Mouse (Mus musculus) layer of hippocampus, adult 9-11 months (tissue): ENCODE data around the gene Smarcc1.

Experiments
- DNase-seq: peaks from one replicate; pipeline ENCODE4 v3.0.0; 2022

Smarcc1 gene

DNA sequence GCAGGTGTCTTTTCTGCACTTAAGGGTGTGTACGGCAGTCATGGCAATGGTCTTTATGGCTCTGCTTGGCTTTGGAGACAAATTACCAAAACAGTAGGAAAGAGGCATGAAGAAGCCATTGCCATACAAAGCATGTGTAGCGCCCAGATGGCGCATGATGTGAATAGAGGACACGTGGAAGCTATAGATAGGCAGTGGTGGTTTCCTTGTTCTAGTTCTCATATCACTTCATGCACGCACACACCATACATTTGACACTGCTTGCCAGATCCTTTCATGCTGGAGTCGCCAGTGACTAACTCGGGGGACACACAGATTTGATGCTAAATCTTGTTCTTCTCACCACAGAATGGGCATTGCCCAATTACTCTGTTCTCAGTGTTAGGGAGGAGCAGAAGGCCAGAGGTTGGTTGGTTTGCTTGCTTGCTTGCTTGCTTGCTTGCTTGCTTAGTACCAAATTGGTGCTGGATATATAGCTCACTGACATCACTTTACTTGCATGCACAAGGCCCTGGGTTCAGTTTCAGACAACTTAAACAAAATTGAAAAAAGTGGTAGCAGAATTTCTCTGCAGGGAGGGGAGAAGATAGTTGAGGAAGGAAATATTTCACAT, 125.8 kb downstream of the Smarcc1 start, which contains the start of gene Cspg5:
Gene Cspg5 (plus strand): TSS at position 563 of the 613 bp plus-strand sequence.
- no peak for DNase-seq

DNA sequence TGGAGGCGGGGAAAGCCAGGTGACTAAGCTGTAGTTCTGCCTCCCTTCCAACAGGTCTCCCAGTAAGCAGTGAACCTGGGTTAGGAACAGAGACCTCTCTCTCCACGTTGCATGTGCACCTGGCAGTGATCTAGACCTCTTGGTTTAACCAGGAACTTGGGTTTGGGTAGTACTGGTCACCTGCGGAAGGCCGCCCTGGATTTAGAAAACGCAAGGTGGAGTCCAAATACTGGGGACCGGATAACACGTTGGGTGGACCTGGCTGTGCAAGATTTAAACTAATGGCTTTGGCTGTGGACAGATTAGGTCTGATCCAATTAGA, 127.0 kb downstream of the Smarcc1 start:
- DNase-seq: no peak

DNA sequence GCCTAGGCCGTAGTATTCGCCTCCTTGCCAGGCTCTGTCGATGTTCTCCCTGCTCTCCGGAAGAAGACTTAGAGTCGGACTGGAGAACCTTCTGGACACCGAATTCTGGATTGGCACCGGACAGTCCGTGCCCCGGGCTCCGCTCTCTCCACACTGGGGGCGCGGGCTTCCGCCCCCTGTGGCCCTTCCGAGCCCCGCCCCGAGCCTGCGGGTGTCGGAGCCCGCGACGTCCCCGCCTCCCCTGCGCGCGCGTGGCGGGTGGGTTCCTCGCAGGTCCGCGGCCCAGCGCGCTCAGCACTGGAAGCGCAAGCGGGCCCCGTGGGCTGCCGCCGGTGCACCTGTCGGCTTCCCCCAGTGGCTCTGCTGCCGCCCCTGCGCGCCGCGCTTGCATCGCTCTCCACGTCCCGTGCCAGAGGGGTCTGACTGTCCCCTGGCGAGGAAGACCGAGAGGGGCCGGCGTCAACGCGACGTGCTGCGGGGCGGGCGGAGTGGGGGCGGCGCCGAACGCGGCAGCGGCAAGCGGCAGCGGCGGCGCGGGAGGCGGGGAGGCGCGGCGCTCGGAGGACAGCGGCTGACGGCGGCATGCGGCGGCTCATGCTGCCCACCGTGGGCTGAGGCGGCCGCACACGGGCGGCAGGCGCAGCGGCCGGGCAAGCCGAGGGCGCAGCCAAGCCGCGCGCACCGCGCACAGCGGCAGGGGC, 127.5 kb downstream of the Smarcc1 start:
- peak; percentile 58 for DNase-seq

DNA sequence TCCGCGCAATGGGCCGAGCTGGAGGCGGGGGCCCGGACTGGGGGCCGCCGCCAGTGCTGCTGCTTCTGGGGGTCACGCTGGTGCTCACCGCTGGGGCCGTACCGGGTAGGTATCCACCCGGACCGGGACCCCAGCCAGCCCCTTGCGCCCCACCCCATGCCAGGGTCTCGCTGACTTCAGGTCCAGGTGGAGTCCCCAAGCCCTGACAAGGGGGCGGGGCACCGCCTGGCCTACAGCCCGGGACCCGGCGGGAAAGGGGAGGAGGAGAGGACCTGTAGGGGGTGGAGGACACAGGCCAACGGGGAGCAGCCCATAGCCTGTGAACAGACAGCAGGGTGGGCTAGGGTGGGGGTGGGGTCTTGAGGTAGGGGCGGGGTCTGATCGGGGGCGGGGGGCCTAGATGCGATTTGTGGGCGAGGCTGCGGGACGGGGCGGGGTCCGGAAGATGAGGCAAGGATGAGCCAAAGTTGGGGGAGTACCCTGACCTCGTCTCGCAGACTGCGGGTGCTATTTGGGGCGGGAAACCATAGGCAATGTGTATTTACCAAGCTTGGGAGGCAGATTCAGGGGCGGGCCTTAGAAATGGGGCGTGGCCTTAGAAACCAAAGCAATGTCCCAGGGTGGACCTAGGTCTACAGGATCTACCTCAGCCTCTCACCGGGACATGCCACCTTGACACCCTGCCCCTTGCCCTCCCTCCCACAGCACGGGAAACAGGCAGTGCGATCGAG, 128.2 kb downstream of the Smarcc1 start:
- DNase-seq: peak; percentile 69

DNA sequence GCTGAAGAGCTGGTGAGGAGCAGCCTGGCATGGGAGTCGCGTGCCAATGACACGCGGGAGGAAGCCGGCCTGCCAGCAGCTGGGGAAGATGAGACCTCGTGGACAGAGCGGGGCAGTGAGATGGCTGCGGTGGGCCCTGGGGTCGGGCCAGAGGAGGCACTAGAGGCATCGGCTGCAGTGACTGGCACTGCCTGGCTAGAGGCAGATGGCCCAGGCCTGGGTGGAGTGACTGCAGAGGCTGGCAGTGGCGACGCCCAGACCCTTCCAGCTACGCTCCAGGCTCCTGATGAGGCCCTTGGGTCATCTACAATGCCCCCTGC, 128.8 kb downstream of the Smarcc1 start:
- DNase-seq: no peak

DNA sequence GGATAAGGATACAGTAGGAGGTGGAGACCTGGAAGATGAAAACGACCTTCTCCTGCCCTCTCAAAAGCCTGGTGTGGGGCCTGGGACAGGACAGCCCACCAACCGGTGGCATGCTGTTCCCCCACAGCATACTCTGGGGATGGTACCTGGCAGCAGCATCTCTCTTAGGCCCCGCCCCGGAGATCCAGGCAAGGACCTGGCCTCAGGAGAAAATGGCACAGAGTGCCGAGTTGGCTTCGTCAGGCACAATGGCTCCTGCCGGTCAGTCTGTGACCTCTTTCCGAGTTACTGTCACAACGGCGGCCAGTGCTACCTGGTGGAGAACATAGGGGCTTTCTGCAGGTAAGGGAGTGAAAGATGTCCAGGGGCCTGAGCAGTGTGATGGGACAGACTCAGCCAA, 129.5 kb downstream of the Smarcc1 start:
- no peak for DNase-seq

DNA sequence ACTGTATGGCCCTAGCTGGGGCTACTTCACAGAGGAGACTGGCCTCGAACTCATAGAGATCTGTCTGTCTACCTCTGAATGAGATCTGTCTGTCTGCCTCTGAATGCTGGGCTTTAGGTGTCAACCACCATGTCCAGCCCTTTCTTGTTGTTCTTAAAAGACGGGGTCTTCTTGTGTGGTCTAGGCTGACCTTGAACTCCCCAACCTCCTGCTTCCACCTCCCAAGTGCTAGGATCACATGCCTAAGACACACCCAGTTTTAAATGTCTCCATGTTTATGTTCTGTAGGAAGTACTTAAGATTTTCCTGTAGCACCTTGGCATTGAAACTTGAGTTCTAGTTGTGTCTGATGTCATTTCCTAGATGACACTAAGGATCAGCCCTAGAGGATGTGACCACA, 131.4 kb downstream of the Smarcc1 start:
- DNase-seq: no peak

DNA sequence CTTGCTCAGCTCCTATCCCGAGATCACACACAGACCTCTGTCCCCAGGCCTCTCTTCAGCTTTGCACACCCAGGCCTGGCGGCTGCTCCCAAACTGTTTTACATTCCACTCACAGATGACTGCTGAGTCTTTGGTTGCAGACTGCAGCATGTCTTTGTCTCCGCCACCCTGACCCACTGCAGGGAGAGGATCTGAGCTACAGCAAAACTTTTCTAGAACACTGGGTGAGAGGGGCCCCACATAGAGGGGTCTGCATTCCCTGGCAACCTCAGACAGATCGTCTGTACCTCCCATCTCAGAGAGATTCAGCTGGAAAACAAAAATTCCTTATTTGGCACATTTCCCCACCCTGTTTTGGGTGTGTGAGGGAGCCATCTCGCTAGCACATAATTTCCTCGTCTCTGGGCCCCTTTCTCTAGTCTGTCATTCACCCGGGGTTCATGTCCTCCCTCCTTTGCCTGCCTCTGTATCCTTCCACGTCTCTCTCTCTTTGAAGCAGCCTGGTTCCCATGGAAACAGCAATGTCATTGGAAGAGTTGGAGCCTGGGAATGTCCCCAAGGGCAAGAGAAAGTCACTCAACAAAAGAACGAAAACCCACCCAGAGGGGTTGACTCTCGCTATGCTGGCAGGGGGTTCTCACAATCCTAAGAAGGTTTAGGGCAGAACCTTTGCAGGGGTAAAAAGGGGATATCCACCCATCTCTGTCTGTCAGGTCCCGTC, 132.5 kb downstream of the Smarcc1 start:
- peak; percentile 60 for DNase-seq

DNA sequence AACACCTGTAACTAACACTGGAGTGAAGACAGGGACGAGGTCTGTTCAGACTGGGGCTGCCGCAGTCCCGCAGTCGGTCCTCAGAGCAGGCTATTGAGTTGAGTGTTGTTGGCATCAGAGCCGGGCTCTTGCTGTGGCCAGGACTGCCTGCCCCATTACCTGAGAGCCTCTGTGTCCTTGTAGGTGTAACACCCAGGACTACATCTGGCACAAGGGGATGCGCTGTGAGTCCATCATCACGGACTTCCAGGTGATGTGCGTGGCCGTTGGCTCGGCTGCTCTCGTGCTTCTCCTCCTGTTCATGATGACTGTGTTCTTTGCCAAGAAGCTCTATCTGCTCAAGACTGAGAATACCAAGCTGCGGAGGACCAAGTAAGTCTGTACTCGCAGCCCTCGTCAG, 133.3 kb downstream of the Smarcc1 start:
- no peak for DNase-seq

DNA sequence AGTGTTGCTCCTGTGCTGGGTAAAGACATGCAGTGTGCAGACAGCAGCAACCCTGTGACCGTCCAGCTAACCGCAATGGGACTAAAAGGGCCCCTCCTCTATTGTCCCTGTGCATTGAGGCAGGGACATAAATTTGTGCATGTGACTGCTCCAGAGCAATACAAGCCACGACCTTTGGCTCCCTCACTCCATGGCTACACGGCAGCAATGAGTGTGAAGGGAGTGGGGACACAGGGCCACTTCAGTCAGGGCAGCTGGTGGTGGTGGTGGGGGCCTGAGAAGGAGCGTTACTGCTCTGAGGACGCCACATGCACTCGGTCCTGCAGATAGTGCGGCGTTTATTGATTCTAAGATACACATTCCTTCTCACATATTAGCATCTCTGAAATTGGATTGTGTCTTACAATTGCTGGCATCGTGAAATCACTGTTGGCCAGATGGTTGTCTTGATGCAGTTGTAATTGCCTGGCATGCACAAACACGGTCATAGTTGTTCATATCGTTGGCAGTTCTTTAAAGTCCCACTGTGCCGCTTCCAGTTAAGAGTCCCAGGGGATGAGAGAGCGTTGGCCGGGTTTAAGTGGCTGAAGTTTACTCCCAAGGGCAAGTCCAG, 138.0 kb downstream of the Smarcc1 start:
- peak; percentile 36 for DNase-seq

DNA sequence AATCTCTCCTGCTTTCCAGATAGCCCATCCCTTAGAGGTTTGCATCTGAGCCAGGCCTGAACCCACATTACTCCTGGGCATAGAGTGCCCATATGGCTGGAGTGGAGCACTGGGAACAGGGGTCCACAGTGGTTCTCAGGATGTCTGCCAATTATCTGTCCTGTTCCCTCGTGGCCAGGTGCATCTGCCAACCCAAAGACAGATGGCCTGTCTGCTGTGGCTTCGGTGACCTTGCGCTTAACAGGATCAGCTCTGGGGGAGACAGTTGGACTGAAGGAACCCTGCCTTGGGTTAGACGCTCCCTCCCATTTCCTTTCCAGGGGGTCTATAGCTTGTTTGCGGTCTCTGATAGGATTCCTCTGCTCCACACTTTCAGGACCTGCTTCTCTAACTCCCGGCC, 141.1 kb downstream of the Smarcc1 start:
- no peak for DNase-seq

DNA sequence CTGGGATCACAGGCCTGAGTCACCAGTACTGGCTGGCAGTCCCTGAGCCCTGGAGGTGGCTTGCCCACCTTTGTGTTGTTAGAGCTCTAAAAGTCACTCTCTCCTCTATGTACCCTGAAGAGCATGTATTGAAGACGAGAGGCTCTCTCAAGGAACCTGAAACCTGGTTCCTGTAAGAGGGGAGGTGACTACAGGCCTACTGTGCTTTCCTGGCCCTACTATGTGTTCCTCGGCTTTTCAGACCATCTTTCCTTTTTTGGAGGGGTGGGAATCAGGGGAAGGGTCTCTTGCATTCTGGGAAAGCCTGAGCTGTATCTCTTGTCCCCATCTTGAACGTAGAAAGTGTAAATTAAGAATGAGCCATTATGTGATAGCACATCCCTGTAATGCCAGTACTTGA, 141.6 kb downstream of the Smarcc1 start:
- no peak for DNase-seq

DNA sequence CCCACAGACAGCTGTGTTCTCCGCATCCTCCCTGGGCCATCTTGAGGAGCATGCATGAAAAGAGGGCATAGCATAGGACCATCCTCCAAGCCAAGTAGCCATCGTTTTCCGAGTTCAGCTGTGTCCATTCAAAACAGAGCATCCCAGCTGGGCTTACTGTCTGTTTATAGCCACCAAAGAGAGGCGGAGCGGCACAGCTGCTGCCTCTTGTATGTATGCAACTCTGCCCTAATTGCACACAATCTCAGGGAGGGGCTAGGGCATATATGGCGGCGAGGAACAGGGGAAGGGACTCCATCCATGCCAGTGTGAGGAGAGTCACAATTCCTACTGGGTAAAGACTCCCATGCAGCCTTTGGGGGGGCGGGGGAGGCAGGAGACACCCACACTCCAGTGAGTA, 145.7 kb downstream of the Smarcc1 start:
- DNase-seq: no peak

DNA sequence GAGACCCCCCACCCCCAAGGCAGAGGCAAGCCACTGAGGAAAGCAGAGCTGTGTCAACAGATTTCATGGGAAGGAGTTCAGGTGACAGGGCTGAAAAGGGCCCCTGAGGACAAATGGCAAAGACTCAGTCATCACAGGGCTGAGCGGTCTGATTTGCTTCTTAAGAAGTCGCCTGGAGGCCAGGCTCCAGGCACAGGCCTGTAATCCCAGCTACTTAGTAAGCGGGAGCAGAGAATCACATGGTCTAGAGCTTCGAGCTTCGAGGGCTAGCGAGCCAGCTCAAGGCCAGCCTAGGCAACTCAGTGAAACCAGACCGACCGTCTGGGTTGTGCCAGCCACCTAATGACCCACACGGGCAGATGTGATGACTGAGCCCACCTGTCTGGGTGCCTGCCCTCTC, 147.5 kb downstream of the Smarcc1 start:
- no peak for DNase-seq

DNA sequence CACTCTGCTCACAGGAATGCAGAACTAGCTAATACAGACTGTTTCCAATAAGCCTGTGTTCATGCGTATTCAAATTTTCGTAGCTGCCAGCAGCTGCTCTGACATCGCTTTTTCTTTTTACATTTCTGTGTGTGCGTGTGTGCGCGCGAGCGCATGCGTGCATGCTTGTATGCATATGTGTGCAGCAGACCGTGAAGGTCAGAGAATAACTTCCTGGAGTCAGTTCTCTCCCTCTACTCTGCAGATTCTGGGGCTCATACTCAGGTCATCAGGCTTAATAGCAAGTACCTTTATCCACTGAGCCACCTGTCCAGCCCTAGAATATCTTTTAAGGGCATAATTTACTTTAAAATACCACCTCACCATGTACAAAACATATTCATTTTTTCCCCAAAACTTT, 150.9 kb downstream of the Smarcc1 start:
- no peak for DNase-seq

DNA sequence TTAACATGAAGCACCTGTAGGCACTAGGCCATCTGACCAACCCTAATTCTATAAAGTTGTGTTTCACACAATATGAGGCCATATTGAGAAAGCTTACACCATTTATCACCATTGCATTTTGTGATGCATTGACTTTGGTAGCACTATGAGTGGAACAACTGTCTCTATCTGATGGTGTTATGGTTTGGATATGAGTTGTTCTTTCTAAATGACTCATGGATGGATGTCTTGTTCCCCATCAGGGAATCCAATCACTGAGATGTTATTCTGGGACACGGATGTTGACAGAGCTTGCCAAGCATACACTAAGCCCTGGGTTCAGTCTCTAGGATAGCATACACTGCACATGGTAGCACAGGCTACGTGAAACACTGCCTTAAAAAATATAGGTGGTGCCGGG, 154.8 kb downstream of the Smarcc1 start:
- no peak for DNase-seq

DNA sequence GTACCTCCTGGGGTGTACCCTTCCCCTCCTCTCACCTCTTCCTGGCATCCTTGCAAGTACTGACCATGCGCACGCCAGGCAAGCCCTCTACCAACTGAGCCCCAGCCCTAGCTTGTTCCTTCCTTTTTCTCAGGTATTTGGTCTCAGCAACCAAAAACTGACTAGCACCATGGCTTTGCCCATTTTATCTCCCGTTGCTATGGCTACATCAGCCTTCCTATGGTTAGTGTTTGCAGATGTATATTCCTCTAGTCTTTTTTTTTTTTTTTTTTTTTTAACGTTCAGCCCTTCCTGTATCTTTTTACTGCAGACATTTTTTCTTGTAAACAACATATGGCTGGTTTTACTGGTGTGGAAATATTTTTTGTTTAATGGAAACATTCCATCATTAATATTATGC, 156.0 kb downstream of the Smarcc1 start:
- no peak for DNase-seq

DNA sequence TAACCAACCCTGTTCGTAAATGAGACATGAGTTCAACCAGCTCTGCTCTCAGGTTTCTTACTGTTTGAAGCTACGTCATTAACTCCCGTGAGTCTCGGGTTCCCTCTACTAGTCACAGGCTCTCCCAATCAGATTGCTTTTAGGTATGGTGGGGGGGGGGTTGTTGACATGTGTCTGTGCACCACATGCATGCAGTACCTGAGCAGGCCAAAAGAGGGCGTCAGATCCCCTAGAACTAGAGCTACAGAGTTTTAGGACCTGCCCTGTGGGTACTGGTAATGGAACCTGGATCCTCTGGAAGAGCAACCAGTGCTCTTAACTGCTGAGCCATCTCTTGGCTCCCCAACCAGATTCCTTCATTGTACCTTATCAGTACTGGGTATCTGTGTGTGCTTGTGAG, 158.4 kb downstream of the Smarcc1 start:
- no peak for DNase-seq

DNA sequence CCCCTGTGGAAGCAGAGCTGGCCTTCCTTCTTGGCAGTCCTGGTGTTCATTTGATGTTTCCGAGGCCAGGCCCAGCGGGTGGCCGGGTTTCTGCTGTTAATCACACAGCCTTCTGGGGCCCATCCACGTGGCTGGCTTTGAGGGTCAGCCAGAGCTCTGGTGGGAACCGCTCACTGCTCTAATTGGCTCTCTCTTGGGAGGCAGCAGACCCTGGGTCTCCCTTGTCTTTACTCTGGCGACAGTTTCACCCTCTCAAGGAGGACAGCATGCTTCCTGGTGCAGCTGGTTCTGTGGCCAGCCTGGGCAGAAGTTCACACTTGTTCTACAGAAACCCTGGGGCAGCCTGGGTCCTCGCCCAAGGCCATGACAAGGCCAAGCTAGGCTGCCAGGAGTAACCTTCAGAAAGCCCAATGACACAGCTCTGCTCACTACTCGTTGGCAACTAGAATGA, 159.9 kb downstream of the Smarcc1 start:
- DNase-seq: peak; percentile 86

DNA sequence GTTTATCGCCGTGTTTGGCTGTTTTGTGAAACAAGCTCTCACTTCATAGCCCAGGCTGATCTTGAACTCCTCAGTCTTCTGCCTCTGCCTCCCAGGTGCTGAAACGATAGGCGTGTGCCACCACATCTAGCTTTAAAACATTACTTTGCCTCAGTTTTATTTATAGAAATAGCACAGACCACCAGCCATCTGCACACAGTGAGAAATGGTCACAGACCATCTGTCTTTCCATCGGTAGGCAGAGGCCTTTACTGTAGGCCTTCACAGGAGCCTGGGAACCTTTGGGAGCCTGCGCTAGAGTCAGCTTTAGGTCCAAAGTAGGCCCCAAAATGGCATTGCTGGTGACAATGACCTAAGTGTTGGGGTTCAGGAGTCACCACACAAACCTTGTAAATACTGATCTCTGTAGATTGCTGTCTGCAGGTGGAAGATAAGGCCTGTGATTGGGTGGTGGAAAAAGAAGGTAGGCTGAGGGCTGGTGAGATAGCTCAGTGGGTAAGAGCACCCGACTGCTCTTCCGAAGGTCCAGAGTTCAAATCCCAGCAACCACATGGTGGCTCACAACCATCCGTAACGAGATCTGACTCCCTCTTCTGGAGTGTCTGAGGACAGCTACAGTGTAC, 166.7 kb downstream of the Smarcc1 start:
- no peak for DNase-seq

DNA sequence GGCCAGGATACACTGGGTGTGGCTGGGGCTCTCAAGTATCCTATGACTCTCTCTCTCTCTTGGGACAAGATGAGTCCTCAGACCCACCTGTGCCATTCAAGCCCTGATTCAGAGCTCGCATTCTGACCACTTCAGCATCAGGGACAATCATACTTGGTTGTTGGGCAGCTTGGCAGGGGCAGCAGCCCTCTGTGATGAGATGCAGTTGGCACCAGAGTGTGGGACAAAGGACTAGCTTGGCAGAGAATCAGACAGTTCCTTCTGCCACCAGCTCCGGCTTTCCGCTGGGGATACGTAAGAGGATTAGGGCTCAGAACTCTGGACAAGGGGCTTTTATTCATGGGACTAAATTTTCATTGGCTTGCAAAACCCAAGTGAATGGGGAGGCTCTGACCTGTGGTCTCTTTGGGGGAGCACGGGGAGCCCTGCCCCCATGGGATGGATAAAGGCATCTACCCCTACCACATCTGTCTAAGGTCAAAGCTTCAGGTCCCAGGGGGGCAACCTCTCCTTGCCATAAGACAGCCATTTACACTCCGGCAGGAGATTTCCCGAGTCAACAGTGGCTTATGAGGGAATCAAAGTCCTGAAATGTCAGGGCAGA, 169.9 kb downstream of the Smarcc1 start:
- peak; percentile 81 for DNase-seq
